Mouse (Mus musculus) lung, embryonic 16.5 days (tissue): ENCODE data around the gene Camk2g. TPM values are rescaled to one million over a fixed set of nuclear protein-coding genes. Genes with fewer than 3 reads are reported as not detected.

Experiments
- ATAC-seq: fragments of 200-750 bp; cut with Nextera tagmentation; 2 replicates; pipeline ENCODE4 v1.8.0; 2017; ENCODE audit warnings: low read depth, mild to moderate bottlenecking, moderate library complexity
- H3K27ac ChIP-seq: fragments of 300-500 bp; sonication (generic); 2 replicates; pipeline ENCODE4 v1.5.1; 2014; ENCODE audit warnings: mild to moderate bottlenecking, control low read depth, low read length
- H3K27me3 ChIP-seq: fragments of 300-500 bp; sonication (generic); 2 replicates; pipeline ENCODE4 v1.6.1; 2014; ENCODE audit warnings: low read depth, low read length, mixed read lengths; ENCODE audit not compliant: control insufficient read depth, insufficient read depth
- H3K36me3 ChIP-seq: fragments of 300-500 bp; sonication (generic); 2 replicates; pipeline ENCODE4 v1.6.1; 2014; ENCODE audit warnings: low read length; ENCODE audit not compliant: control insufficient read depth, insufficient read depth
- H3K4me1 ChIP-seq: fragments of 300-500 bp; sonication (generic); replicated peaks from 2 replicates; pipeline ENCODE4 v1.6.1; 2014; ENCODE audit warnings: low read length, mixed read lengths; ENCODE audit not compliant: control insufficient read depth, insufficient read depth
- H3K4me2 ChIP-seq: fragments of 300-500 bp; sonication (generic); 2 replicates; pipeline ENCODE4 v1.6.1; 2014; ENCODE audit warnings: low read depth, low read length, control low read depth
- H3K4me3 ChIP-seq: fragments of 300-500 bp; sonication (generic); 2 replicates; pipeline ENCODE4 v1.5.1; 2014; ENCODE audit warnings: mild to moderate bottlenecking, low read length, control low read depth
- H3K9ac ChIP-seq: fragments of 300-500 bp; sonication (generic); 2 replicates; pipeline ENCODE4 v1.6.1; 2014; ENCODE audit warnings: low read length, control low read depth
- H3K9me3 ChIP-seq: fragments of 300-500 bp; sonication (generic); 2 replicates; pipeline ENCODE4 v1.6.1; 2016; ENCODE audit warnings: low read length; ENCODE audit not compliant: control insufficient read depth
- whole genome bisulfite sequencing: fragments of 180-500 bp; shearing (Covaris S2); extraction: QIAGEN DNeasy Blood & Tissue Kit; methylation state at CpG from one replicate; pipeline ENCODE4 v1.1.7; 2014; 5-methylcytosine and 5-hydroxymethylcytosine counted together
- polyA plus RNA-seq: library from polyadenylated mRNA; unstranded; fragments of >200 nt; fragmentation: Nextera tagmentation; extraction: Ambion mirVana; gene quantifications from 2 replicates; pipeline ENCODE4 v1.2.1, GENCODE M21; 2015

The Camk2g gene
- polyA plus RNA-seq, 1 experiment from 2014 or later: 37.0 TPM

GRCm38 (mm10) chr14:20790996-20791395, 2.9 kb downstream of the Camk2g start:
- Histone ChIP-seq H3K4me2 (no peak overlapping the region), H3K27ac (no peak overlapping the region), H3K9me3 (no peaks in the 10 kb centered on the region), H3K4me3 (no peak overlapping the region), H3K9ac (no peak overlapping the region), H3K36me3 (peaks cover 10% of the 10 kb centered on the region; the same call in 1 of the 2 replicates), H3K27me3 (no peaks in the 10 kb centered on the region), H3K4me1 (peaks cover 26% of the 10 kb centered on the region)
- WGBS: 96% methylated on average over 6 of the region's 6 CpGs
- no peak for ATAC-seq

- H3K4me1 ChIP-seq: peaks cover 31% of the 10 kb centered on the region
Measured at GRCm38 (mm10) chr14:20790445-20790844, 3.4 kb downstream of the Camk2g start.

GRCm38 (mm10) chr14:20789593-20789992, 4.3 kb downstream of the Camk2g start:
- 85% methylated on average over 4 of the region's 4 CpGs for WGBS
- no peak overlapping the region for H3K4me2 ChIP-seq
- ATAC-seq: no peak
- peaks cover 10% of the 10 kb centered on the region; the same call in 1 of the 2 replicates for H3K36me3 ChIP-seq
- H3K9me3 ChIP-seq: no peaks in the 10 kb centered on the region
- no peak overlapping the region for H3K27ac ChIP-seq
- peaks cover 36% of the 10 kb centered on the region for H3K4me1 ChIP-seq
- H3K9ac ChIP-seq: no peak overlapping the region
- no peaks in the 10 kb centered on the region for H3K27me3 ChIP-seq
- no peak overlapping the region for H3K4me3 ChIP-seq

More at GRCm38 (mm10) chr14:20790445-20790844, 3.4 kb downstream of the Camk2g start:
- no peak for ATAC-seq
- Histone ChIP-seq H3K9ac (no peak overlapping the region), H3K9me3 (no peaks in the 10 kb centered on the region), H3K27ac (no peak overlapping the region), H3K27me3 (no peaks in the 10 kb centered on the region), H3K4me3 (no peak overlapping the region), H3K4me2 (no peak overlapping the region), H3K36me3 (peaks cover 10% of the 10 kb centered on the region; the same call in 1 of the 2 replicates)
- WGBS: 90% methylated on average over 5 of the region's 5 CpGs

DNA sequence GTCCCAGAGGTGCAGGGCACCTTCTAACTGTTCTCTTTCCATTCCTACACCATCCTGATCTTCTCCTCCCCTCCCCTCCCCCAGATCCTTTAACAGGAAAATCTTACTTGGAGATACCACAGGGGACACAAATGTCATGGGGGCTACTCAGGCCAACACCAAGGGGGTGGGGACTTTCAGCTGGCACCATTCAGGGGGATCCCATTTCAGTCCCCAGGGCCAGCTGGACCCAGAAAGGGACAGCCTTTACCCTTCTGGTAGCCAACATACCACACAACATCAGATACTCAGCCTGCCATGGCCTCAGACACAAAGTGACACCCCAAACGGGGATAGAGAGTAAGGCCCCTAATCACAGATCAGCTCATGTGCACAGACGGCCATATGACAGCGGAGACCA, 5.7 kb downstream of the Camk2g start:
- no peaks in the 10 kb centered on the region for H3K9me3 ChIP-seq
- H3K4me3 ChIP-seq: no peak overlapping the region
- peaks cover 10% of the 10 kb centered on the region for H3K36me3 ChIP-seq
- WGBS: 75% methylated on average over 3 of the region's 3 CpGs
- no peak overlapping the region for H3K9ac ChIP-seq
- peaks cover 37% of the 10 kb centered on the region for H3K4me1 ChIP-seq
- no peak overlapping the region for H3K4me2 ChIP-seq
- no peak overlapping the region for H3K27ac ChIP-seq
- ATAC-seq: no peak
- H3K27me3 ChIP-seq: no peaks in the 10 kb centered on the region

DNA sequence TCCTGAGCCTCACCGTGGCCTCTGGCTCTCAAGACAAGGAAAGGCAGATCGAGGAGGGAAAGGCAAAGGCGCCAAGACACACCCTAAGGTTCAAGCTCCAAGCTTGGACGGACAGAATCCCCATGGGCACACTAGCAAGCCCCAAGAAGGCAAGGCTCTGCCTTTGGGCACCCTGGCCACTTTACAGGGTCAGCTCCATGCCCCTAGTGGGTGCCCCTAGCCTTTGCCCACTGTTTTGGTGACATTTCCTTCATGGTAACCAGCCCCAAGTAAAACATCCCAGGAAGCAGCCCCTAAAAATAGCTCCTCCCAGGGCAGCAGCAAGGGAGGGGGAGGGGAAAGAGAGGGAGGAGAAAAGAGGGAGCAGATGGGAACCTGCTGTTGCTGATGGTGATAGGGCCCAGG, 7.3 kb downstream of the Camk2g start:
- Histone ChIP-seq H3K9me3 (no peaks in the 10 kb centered on the region), H3K4me3 (no peak overlapping the region), H3K27me3 (no peaks in the 10 kb centered on the region), H3K4me1 (peaks cover 22% of the 10 kb centered on the region), H3K9ac (no peak overlapping the region), H3K4me2 (no peak overlapping the region), H3K36me3 (peaks cover 10% of the 10 kb centered on the region), H3K27ac (0 out of 2 replicates have a peak overlapping the region, but pooled peaks have one; percentile 18)
- ATAC-seq: no peak
- WGBS: 67% methylated on average over 4 of the region's 4 CpGs

GRCm38 (mm10) chr14:20786020-20786419, 7.9 kb downstream of the Camk2g start:
- 71% methylated on average over 5 of the region's 5 CpGs for WGBS
- Histone ChIP-seq H3K4me3 (no peak overlapping the region), H3K4me1 (peaks cover 22% of the 10 kb centered on the region), H3K27ac (peak overlapping the region; percentile 60; the same call in 1 of the 2 replicates), H3K9me3 (no peaks in the 10 kb centered on the region), H3K36me3 (peaks cover 5% of the 10 kb centered on the region), H3K27me3 (no peaks in the 10 kb centered on the region), H3K4me2 (no peak overlapping the region), H3K9ac (no peak overlapping the region)
- no peak for ATAC-seq

GRCm38 (mm10) chr14:20785231-20785630, 8.7 kb downstream of the Camk2g start:
- Histone ChIP-seq H3K27me3 (no peaks in the 10 kb centered on the region), H3K36me3 (peaks cover 5% of the 10 kb centered on the region), H3K9ac (peak overlapping the region; percentile 28; the same call in 1 of the 2 replicates), H3K9me3 (no peaks in the 10 kb centered on the region), H3K4me1 (peaks cover 22% of the 10 kb centered on the region), H3K27ac (peak overlapping the region; percentile 60), H3K4me2 (no peak overlapping the region), H3K4me3 (no peak overlapping the region)
- ATAC-seq: peak; percentile 66
- 52% methylated on average over 1 of the region's 1 CpGs for WGBS

GRCm38 (mm10) chr14:20784708-20785107, 9.2 kb downstream of the Camk2g start:
- Histone ChIP-seq H3K9ac (no peak overlapping the region), H3K4me2 (no peak overlapping the region), H3K27ac (0 out of 2 replicates have a peak overlapping the region, but pooled peaks have one; percentile 60), H3K27me3 (no peaks in the 10 kb centered on the region), H3K9me3 (no peaks in the 10 kb centered on the region), H3K4me1 (peaks cover 22% of the 10 kb centered on the region), H3K4me3 (no peak overlapping the region), H3K36me3 (peaks cover 3% of the 10 kb centered on the region)
- ATAC-seq: no peak
- WGBS: 68% methylated on average over 7 of the region's 7 CpGs

DNA sequence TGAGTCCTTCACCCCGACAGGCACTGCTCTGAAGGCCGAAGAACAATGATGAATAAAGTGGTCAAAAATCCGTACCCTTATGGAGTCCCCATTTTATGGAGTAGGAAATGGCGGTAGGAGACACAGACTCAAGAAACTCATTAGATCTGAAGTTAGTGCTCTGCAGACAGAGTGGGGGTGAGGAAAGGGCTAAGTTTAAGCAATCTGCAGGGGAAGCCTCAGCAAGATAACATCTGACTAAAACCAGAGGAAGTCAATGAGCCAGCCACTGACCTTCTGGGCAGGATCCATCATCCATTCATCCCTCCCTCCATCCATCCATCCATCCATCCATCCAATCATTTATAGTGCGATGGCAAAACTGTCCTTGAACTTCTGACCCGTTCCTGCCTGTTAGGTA, 10.4 kb downstream of the Camk2g start:
- Histone ChIP-seq H3K9ac (no peak overlapping the region), H3K36me3 (peaks cover 3% of the 10 kb centered on the region), H3K4me1 (peaks cover 22% of the 10 kb centered on the region), H3K9me3 (no peaks in the 10 kb centered on the region), H3K27me3 (no peaks in the 10 kb centered on the region), H3K27ac (no peak overlapping the region), H3K4me2 (no peak overlapping the region), H3K4me3 (no peak overlapping the region)
- WGBS: 95% methylated on average over 6 of the region's 6 CpGs
- no peak for ATAC-seq

- ATAC-seq: no peak
- Histone ChIP-seq H3K4me3 (no peak overlapping the region), H3K9me3 (no peaks in the 10 kb centered on the region), H3K27ac (no peak overlapping the region), H3K4me2 (no peak overlapping the region), H3K4me1 (peaks cover 22% of the 10 kb centered on the region), H3K27me3 (no peaks in the 10 kb centered on the region), H3K9ac (no peak overlapping the region), H3K36me3 (peaks cover 7% of the 10 kb centered on the region)
- 88% methylated on average over 7 of the region's 7 CpGs for WGBS
Measured at GRCm38 (mm10) chr14:20782860-20783259, 11.0 kb downstream of the Camk2g start.
